Mouse (Mus musculus): ENCODE measurements around the gene Dact3.

Dact3 gene

DNA sequence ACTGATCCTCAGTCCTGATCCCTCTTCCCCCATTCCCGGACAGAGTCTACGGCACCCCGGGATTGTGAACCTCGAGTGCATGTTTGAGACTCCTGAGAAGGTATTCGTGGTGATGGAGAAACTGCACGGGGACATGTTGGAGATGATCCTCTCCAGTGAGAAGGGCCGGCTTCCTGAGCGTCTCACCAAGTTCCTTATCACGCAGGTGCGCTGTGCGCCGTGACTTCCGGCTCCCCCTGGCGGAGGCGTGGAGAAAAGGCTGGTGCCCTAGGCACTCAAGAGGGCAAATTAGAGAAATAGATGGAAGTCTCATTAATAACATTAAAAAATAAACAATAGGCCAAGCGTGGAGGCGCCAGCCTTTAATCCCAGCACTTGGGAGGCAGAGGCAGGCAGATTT is 16.8 kb upstream of the Dact3 start:
- peak in 1 of 2 experiments; percentile 48 for DNase-seq (ENCODE audit: low spot score in 2 of 2)

GRCm38 (mm10) chr7:16859902-16860651 is 15.0 kb upstream of the Dact3 start:
- DNase-seq (ENCODE audit: low spot score in 2 of 2): peak in 1 of 2 experiments; percentile 53

DNA sequence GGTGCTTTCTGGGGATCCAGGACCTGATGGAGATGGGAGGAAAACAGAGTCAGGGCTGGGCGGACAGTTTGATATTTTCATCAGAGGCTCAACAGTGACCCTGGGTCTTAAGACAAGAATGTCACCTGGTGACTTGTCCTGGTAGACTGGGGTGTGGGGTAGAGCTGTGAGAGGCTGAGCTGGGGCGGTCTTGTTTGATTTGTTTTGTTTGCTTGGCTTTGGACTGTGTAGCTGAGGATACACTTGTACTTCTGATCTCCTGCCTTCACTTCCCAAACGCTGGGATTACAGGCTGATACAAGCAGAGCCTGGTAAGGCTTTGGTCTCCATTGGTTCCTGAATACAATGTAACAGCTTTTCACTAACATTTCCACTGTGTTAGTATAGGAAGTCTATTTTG is 7.6 kb upstream of the Dact3 start:
- no peak for DNase-seq (ENCODE audit: low spot score in 2 of 2)

DNA sequence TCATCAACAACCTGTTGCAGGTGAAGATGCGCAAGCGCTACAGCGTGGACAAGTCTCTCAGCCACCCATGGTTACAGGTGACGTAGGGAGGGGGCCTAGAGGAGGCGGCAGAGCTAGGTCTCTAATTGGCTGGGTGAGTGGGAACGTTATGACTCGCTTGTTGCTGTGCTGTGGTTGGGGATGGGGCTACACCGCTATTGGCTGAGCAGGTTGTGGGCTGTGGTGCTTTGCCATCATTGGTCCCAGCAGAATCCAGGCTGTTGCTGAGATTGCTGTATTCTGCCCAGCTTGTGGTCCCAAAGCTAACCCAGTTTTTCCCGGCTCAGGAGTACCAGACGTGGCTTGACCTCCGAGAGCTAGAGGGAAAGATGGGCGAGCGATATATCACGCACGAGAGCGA is 5.6 kb upstream of the Dact3 start:
- no peak for DNase-seq (ENCODE audit: low spot score in 2 of 2)

DNA sequence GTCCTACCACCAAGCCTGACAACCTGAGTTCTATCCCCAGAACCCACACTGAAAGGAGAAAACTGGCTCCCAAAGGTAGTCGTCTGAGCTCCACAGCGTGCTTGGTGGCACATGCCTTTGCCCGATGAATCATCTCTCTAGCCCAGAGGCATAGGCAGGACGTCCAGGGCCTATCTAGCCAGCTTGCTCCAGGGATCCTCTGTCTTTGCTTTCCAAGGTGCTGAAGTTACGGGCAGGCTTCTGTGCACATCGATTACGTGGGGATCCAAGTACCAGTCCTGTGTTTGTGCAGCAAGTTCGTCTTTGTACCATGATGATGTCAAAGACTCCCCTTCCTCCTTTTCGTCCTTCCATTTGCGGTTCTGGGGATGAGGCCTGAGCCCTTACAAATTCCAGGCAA is 3.5 kb upstream of the Dact3 start:
- DNase-seq (ENCODE audit: low spot score in 2 of 2): no peak

GRCm38 (mm10) chr7:16872478-16872877 is 2.6 kb upstream of the Dact3 start:
- no peak for DNase-seq (ENCODE audit: low spot score in 2 of 2)

DNA sequence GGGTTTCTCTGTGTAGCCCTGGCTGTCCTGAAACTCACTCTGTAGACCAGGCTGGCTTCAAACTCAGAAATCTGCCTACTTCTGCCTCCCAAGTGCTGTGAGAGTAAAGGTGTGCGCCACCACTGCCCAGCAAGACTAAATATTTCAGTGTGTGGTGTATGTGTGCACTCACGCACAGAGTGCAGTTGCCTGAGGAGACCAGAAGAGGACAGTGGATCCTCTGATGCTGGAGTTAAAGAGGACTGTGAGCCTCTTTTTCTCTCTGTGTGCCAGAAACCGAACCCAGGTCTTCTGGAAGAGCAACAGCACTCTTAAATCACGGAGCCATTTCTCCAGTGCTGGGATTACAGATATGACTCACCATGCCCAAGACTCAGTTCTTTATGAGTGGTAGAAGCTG is 1.7 kb upstream of the Dact3 start:
- no peak for DNase-seq (ENCODE audit: low spot score in 2 of 2)

DNA sequence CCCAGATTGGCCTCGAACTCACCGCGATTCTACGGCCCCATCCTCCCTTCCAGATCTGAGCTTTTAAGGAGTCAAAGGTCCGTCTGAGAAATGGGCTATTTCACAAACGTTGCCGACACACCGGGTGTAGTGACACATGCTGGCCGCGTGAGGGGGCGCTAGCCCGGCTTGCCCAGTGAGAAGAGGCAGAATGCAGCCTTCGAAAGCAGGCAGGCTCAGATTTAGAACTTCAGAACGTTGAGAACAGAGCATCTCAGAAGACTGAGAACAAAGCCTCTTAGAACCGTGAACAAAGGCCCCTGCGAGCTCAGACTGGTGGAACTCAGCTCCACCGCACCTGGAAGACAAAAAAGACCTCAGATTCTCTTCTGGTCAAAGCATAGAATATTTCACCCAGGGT is 927 bp upstream of the Dact3 start:
- peak; percentile 57 to 72 for DNase-seq (ENCODE audit: low spot score in 2 of 2)

- DNase-seq (ENCODE audit: low spot score in 2 of 2): peak; percentile 96
Measured at GRCm38 (mm10) chr7:16874756-16875309, 284 bp upstream of the Dact3 start.

- no peak for DNase-seq (ENCODE audit: low spot score in 2 of 2)
Measured at GRCm38 (mm10) chr7:16875326-16875725, 209 bp downstream of the Dact3 start.

DNA sequence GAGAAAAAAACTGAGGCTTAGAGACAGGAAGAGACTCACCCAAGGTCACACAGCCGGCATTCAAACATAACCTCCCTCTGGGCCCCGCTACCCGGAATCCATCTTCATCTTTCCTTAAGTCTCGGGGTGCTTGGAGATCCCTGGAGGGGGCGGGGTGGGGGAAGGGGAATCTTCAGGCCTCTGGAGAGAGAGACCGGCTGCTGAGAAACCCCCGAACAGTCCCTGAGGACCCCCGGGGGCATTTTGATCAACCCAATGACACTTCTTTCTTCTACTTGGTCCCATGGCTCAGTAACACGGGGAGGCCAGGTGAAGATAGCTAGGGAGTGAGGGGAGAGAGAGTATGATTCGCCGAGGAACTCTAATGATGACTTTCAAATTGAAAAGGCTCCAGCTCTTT is 889 bp downstream of the Dact3 start:
- DNase-seq (ENCODE audit: low spot score in 2 of 2): no peak

GRCm38 (mm10) chr7:16876608-16877007 is 1.5 kb downstream of the Dact3 start:
- no peak for DNase-seq (ENCODE audit: low spot score in 2 of 2)

DNA sequence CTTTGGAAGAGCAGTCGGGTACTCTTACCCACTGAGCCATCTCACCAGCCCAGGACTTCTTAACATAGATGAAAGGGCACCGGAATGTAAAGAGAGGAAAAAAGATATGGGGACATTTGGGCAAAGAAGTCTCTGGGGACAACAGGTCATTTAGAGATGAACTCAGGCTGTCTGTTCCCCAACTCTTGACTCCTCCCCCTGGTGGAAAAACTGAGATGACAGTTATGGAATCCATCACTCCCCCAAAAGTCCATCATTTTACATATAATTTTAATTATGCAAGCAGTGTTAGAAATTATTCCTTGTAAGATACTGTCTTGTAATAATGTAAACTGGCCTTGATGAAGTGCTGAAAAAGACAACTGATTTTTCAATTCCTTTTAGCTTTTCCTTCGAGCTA is 2.6 kb downstream of the Dact3 start:
- DNase-seq (ENCODE audit: low spot score in 2 of 2): no peak

- no peak for DNase-seq (ENCODE audit: low spot score in 2 of 2)
Measured at GRCm38 (mm10) chr7:16879796-16880547, 4.9 kb downstream of the Dact3 start.

DNA sequence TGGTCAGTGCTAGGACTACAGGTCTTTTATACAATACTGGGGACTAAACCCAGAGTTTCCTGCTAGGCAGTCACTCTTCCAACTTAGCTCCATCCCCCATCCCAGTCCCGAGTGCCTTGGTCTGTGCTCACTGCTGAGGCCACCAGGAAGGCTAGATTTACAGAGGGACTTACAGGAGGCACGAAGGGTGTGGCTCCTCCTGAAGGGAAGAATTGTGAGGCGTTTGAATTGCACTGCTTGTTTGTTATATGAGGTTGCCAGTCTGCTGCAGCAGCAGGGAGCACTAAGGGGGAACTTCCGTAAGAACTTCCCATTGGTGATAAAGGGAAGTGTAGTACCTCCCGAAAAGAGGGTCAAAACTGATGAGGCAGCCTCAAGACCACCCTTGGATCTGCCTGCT is 5.5 kb downstream of the Dact3 start:
- DNase-seq (ENCODE audit: low spot score in 2 of 2): no peak

GRCm38 (mm10) chr7:16883162-16883561 is 8.0 kb downstream of the Dact3 start:
- DNase-seq (ENCODE audit: low spot score in 2 of 2): no peak

GRCm38 (mm10) chr7:16884334-16884733 is 9.2 kb downstream of the Dact3 start:
- no peak for DNase-seq (ENCODE audit: low spot score in 2 of 2)

GRCm38 (mm10) chr7:16885271-16885776 is 10.2 kb downstream of the Dact3 start:
- no peak for DNase-seq (ENCODE audit: low spot score in 2 of 2)

GRCm38 (mm10) chr7:16885905-16886304 is 10.8 kb downstream of the Dact3 start:
- no peak for DNase-seq (ENCODE audit: low spot score in 2 of 2)

- DNase-seq (ENCODE audit: low spot score in 2 of 2): no peak
Measured at GRCm38 (mm10) chr7:16890536-16890935, 15.4 kb downstream of the Dact3 start.

DNA sequence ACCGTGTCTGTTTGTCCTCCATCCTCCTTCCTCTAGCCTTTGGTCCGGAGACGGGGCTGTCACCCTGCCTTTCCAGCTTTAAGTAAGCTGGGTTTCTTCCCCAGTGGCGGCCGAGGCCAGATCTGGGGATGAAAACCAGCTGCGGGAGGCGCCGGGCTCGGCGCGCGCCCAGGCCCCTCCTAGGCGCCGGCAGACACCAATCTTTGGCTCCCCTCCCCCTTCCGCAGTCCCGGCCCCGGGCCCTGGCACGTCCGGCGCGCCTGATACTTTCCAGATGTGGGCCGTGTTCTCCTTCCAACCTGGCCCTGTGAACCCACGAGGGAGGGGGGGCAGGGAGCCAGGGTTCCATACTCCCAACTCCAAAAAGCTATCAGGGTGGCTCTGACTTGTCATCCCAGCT is 15.8 kb downstream of the Dact3 start:
- no peak for DNase-seq (ENCODE audit: low spot score in 2 of 2)

DNA sequence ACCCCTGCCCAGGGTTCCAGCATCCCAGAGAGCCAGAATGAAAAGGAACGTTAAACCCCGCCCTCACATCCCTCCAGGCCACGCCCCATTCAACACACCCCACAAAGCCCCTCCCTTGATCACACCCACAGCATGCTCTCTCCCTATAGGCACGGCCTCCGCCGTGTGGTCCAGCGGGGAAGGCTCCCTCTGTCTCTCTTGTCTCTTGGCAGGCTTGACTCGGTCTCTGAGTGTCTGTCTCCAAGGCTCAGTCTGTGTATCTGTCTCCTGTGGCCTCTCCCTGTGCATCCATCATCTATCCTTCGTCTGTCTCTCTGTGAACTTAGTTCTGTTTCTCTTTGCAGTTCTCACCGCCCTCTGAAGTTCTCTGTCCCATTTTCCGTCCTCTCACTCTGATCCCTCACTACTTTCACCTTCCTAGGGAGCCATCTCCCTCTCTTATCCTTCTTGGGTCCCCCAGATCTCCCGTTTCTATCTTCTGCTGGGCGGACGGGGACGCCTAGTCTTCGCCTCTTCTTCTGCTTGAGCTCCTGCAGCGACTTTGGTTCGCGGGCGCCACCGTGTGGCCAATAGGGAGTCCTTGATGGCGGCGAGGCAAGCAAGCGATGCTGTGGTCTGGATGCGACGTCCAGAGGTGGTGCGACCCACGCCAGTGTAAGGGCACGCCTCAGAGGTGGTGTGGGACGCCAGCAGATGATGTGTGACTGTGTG is 16.7 kb downstream of the Dact3 start, which contains the start of gene Gng8:
TSS of gene Gng8 (plus strand) at position 146 of the 711 bp plus-strand sequence.
- DNase-seq (ENCODE audit: low spot score in 2 of 2): peak; percentile 61 to 79

Measured in spleen, postnatal 14 days (tissue).